Mouse (Mus musculus) spleen, postnatal 10 days (tissue): ENCODE data around the gene Epn1.

Experiments used
- DNase-seq, 2 experiments: peaks; one replicate each; pipeline ENCODE4 v3.0.0; 2021 to 2022; ENCODE audit warnings: low spot score in 2 of 2

Epn1 gene

GRCm38 (mm10) chr7:5080010-5080751 lies at the start of gene Epn1:
Epn1 (plus strand) TSS chr7:5080235.
- peak; percentile 83 to 97 for DNase-seq

DNA sequence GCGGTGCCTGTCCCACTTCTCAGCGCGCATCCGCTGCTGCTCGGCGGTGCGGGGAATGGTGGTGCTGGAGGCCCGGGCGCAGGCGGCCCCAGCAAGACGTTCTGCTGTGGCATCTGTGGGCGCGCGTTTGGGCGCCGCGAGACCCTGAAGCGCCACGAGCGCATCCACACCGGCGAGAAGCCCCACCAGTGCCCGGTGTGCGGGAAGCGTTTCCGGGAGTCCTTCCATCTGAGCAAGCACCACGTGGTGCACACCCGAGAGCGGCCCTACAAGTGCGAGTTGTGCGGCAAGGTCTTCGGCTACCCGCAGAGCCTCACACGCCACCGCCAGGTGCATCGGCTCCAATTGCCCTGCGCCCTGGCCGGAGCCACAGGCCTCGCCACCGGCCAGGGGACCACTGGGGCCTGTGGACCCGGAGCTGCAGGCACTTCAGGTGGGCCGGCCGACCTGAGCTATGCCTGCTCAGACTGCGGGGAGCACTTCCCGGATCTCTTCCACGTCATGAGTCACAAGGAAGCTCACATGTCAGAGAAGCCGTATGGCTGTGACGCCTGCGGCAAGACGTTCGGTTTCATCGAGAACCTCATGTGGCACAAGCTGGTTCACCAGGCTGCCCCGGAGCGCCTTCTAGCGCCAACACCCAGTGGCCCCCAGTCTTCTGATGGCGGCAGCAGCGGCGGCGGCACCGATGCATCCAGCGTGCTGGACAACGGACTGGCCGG lies 49.3 kb upstream of the Epn1 start:
- no peak for DNase-seq

DNA sequence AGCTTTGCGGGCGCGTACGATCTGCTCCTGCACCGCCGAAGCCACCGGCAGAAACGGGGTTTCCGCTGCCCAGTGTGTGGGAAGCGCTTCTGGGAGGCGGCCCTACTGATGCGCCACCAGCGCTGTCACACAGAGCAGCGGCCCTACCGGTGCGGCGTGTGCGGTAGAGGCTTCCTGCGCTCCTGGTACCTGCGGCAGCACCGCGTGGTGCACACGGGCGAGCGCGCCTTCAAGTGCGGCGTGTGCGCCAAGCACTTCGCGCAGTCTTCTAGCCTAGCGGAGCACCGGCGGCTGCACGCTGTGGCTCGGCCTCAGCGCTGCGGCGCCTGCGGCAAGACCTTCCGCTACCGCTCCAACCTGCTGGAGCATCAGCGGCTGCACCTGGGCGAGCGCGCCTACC lies 48.5 kb upstream of the Epn1 start:
- DNase-seq = no peak

GRCm38 (mm10) chr7:5033818-5034217 lies 46.2 kb upstream of the Epn1 start, which contains the start of gene 4632433K11Rik:
4632433K11Rik (plus strand) TSS chr7:5034118.
- DNase-seq = no peak

DNA sequence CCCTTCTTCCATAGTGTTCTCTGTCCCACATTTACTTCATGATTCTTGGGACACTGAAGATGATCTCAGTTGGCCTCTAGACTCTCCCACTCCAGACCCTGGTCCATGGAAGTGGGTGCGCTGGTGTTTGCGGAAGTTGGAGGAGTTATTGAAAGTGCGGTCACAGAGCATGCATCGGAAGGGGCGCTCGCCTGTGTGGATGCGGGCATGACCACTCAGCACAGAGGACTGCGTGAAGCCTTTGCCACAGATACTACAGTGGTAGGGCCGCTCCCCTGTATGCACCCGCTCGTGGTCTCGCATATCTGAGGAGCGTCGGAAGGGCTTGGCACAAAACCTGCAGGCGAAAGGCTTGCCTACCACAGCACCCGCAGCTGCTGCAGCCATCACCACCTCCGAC lies 44.4 kb upstream of the Epn1 start:
- DNase-seq = no peak

DNA sequence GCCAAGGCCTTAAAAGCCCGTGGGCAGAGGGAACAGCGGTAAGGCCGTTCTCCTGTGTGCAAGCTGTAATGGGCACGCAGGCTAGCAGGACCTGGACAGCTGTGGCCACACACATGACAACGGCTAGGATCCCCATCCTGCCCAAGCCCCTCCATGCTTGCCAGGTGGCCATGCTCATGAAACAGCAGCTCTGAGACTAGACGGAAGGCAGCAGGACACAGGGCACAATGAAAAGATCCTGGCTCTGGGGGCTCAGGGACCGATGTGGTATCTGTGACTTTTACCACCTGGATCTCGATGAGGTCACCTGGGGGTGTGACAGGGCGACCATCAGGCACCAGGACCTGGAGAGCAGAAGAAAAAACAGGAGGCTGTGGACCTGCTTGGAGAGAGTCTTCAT lies 43.9 kb upstream of the Epn1 start:
- DNase-seq = no peak

DNA sequence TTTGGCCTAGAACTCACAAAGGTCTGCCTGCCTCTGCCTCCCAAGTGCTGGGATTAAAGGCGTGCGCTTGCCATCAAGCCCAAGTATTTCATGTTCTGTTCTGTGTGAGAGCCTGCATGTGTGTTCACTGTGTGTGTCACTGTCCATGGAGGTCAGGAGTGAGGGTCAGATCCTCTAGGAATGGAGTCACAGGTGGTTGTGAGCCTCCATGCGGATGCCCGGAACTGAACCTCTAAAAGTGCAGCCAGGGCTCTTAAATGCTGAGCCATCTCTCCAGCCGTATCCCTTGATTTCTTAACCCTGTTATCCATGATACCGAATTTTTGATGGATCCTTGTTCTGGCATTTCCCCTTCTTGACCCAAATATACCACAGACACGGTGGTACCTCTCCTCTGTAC lies 43.0 kb upstream of the Epn1 start:
- DNase-seq = no peak

DNA sequence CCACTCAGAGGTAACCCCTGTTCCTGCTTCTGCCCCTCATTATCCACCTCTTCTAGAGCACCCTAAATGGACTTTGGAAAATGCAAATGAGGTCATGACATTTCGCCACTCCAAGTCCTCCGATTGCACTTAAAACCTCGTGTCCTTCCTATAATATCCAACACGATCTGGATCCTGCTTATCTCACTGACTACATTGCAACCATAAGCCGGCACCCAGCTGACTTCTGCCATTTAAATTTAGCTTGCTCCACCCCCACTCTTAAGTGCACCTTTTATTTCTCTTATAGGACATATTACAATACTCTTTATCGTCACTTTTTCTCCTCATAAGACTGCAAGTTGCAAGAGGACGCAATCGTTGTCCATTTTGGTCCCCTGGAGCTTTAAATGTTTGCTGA lies 42.6 kb upstream of the Epn1 start:
- DNase-seq = no peak

DNA sequence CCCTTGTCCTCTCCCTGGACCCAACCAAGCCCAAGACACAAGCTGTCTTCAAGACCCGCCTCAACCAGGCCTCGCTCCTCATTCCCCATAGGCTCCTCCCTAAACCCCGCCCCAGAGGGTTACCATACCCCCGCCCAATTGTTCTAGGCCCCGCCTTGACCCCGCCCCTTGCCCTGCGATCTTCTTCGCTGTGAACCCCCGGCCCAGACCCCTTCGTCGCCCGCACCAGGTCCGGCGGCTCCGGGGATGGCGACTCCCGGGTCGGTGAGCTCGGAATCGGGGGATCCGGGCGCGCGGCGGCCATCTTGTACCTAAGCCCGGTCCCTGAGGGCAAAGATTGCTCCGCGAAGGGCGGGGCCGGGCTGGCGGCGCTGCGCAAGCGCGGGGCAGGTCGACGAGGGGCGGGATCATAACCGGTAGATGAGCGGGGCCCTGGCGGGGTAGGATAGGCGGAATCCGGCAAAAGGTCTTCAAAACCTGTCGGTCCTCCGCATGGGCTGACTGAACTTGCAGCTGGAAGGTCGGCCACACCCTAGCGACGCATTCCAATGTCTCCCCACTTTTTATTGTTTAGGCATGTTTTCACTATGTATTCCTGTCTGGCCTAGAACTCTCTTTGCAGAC lies 41.8 kb upstream of the Epn1 start, which contains the start of gene Zfp784:
TSS of gene Zfp784 (minus strand) at position 338 of the 624 bp plus-strand sequence.
- DNase-seq = peak; percentile 95

DNA sequence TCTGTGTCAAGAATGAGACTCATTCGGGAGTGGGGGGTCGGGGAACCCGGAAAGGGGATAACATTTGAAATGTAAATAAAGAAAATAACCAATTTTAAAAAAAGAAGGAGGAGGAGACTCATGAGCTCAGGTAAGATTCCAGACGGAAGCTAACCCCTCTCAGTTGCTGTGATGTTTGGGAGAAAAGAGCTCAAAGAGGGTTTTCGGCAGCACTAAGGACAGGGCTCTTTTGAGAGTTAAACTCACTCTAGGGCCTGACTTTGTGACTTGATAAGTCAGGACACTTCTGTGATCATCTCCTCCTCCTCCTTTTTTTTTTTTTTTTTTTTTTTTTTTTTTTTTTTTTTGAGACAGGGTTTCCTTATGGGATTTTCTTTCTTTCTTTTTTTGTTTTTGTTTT lies 41.1 kb upstream of the Epn1 start:
- peak in 1 of 2 experiments; percentile 20 for DNase-seq

GRCm38 (mm10) chr7:5044981-5045380 lies 35.1 kb upstream of the Epn1 start:
- no peak for DNase-seq

DNA sequence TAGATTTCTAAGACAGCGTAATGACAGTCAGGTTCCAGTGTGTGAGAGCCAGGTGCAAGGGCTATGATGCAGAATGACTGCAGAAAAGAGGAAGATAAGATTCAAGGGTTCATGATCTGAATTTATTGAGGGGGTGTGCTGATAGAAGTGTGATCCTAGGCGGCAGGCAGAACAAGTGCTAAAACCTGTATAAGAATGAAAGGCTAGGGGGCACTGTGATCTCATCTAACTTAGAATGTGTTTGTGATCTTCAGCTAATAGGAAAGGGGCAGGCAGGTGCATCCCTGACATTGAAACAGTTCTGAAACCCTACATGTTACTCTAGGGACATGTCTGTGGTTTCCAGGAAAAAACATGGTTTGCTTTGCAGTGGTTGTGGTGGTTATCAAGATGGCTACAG lies 33.9 kb upstream of the Epn1 start:
- DNase-seq = no peak

- DNase-seq = no peak
These were observed 32.7 kb upstream of the Epn1 start for GRCm38 (mm10) chr7:5047313-5047712.

- DNase-seq = peak; percentile 52 to 67
These were observed 28.5 kb upstream of the Epn1 start, which contains the start of gene Zfp580 for GRCm38 (mm10) chr7:5051193-5052192. Zfp580 (plus strand) TSS chr7:5051538.

DNA sequence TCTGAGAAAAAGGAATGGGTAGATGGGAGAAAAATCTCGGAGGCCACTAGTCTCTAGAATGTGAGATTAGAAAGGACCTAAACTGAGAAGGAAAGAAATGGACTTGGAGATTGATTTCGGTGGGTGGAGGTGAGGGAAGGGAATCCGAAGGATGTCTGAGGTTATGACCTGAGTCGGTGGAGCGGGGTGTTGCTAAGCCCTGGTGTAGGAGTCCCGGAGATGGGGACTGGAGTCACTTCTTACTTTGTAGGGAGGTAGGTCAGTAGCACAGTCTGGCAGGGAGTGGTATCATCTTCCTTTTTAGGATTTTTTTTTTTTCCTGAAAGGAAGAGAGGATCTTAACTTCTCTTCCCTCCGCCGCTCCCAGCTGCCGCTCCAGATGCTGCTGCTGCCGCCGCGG lies 27.6 kb upstream of the Epn1 start:
- DNase-seq = no peak

- DNase-seq = no peak
These were observed 27.1 kb upstream of the Epn1 start for GRCm38 (mm10) chr7:5052931-5053343.

GRCm38 (mm10) chr7:5053456-5054179 lies 26.4 kb upstream of the Epn1 start:
- no peak for DNase-seq

DNA sequence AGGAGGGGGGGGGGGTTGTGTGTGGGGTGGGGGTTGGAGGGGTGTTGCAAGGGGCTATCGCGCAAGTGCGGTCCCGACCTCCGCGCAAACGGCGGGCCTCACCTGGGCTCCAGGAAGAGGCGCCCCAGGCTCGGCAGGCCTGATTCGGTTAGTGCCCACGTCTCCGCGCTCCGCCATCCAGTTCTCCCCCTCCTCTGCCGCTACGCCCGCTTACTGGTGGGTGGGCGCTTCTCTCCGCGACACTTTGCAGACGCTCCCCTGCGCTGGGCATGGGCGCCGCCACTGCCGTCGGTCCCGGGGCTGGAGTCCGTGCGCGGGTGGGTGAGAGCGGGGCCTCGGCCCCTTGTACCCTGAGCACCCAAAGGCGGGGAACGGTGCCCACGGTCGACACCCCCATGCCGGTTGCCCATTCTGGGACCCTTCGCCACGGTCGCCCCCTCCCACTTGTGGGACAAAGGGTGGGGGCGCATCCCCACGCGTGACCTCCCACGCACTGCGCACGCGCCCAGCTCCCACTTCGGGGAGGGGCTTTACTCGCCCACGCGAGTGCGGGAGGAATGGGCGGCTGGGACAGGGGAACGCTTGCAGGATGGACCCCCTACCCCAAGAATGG lies 23.3 kb upstream of the Epn1 start:
- DNase-seq = no peak

DNA sequence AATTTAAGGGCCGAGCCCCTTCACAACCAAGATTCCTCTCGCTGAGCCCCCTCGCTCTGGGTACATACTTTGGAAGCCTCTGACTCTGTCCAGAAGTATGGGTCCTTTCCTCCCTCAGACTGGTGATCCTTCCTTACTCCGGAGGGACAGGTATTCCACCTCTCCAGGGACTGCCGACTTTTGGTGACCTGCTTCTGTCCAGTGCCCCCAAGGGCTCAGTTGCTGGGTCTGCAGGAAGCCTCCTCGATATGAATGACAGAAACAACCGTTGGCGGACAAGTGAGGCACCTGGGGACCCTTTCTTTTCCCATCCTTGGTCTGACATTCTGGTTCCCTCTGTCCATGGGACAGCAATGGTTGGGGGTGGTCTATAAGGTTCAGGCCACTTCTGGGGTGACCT lies 22.7 kb upstream of the Epn1 start:
- no peak for DNase-seq

- peak in 1 of 2 experiments; percentile 58 for DNase-seq
These were observed 22.2 kb upstream of the Epn1 start for GRCm38 (mm10) chr7:5057804-5058203.
